Mouse (Mus musculus): ENCODE results near the gene Dusp28. TPM values are rescaled to one million over a fixed set of nuclear protein-coding genes. Genes with fewer than 3 reads are reported as not detected.
"Not testable (repeated sequence)": the region's sequence is repeated elsewhere in the genome, so short reads cannot be mapped to it uniquely, and the experiment has no call there.

Dusp28 gene
- polyA plus RNA-seq, 1 experiment = 73.5 TPM

- Histone ChIP-seq H3K4me1 (replicated peaks; ENCODE audit: control insufficient read depth, insufficient read depth, low read length) (no peaks in the 10 kb centered on the region), H3K36me3 (ENCODE audit: control insufficient read depth, insufficient read depth, low read length) (peaks cover 7% of the 10 kb centered on the region; the same call in 1 of the 2 replicates), H3K27ac (ENCODE audit: control insufficient read depth, insufficient read depth, low read length) (no peak overlapping the region), H3K27me3 (ENCODE audit: control insufficient read depth, insufficient read depth, low read length) (no peaks in the 10 kb centered on the region), H3K4me3 (ENCODE audit: control insufficient read depth, insufficient read depth, low read length) (no peak overlapping the region)
- TF ChIP-seq POLR2A (IDR thresholded peaks at IDR 0.05; ENCODE audit: control insufficient read depth, extremely low read depth, insufficient read depth, low read length, poor library complexity) = no peak
- no peak for TF ChIP-seq CTCF (IDR thresholded peaks at IDR 0.05; ENCODE audit: borderline replicate concordance, control insufficient read depth, extremely low read depth, insufficient read depth, low read length, poor library complexity)
- WGBS = 97% methylated on average over 19 of the region's 19 CpGs
- DNase-seq = no peak
Measured at GRCm38 (mm10) chr1:92943219-92943989, 36.6 kb downstream of the Dusp28 start.

- whole genome bisulfite sequencing = 93% methylated on average over 3 of the region's 3 CpGs
- no peak for DNase-seq
- TF ChIP-seq POLR2A (IDR thresholded peaks at IDR 0.05; ENCODE audit: control insufficient read depth, extremely low read depth, insufficient read depth, low read length, poor library complexity) (no peak), CTCF (IDR thresholded peaks at IDR 0.05; ENCODE audit: borderline replicate concordance, control insufficient read depth, extremely low read depth, insufficient read depth, low read length, poor library complexity) (no peak)
- Histone ChIP-seq H3K27me3 (ENCODE audit: control insufficient read depth, insufficient read depth, low read length) (no peaks in the 10 kb centered on the region), H3K4me3 (ENCODE audit: control insufficient read depth, insufficient read depth, low read length) (no peak overlapping the region), H3K27ac (ENCODE audit: control insufficient read depth, insufficient read depth, low read length) (no peak overlapping the region), H3K36me3 (ENCODE audit: control insufficient read depth, insufficient read depth, low read length) (no peaks in the 10 kb centered on the region), H3K4me1 (replicated peaks; ENCODE audit: control insufficient read depth, insufficient read depth, low read length) (no peaks in the 10 kb centered on the region)
Measured at GRCm38 (mm10) chr1:92947966-92948365, 41.2 kb downstream of the Dusp28 start.

DNA sequence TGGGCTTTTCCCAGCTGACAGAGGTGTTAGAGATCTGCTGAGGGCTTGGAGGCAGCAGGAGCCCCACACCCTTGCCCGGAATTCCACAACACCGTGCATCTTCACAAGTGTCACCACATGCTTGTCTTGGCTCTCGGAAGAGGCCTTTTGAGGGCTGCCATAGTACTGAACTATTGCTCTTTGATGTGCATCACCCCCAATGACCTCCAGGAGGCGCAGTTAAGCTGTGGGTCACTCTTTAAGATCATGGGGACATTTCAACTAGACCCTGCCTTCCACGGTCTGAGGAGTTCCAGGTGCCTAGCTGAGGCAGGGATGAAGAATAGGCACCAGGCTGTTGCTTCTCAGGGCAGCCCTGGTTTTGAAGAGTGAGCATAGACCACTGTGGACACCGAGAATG, 42.6 kb downstream of the Dusp28 start:
- DNase-seq = no peak
- TF ChIP-seq CTCF (IDR thresholded peaks at IDR 0.05; ENCODE audit: borderline replicate concordance, control insufficient read depth, extremely low read depth, insufficient read depth, low read length, poor library complexity) (no peak), POLR2A (IDR thresholded peaks at IDR 0.05; ENCODE audit: control insufficient read depth, extremely low read depth, insufficient read depth, low read length, poor library complexity) (no peak)
- Histone ChIP-seq H3K27ac (ENCODE audit: control insufficient read depth, insufficient read depth, low read length) (no peak overlapping the region), H3K4me1 (replicated peaks; ENCODE audit: control insufficient read depth, insufficient read depth, low read length) (no peaks in the 10 kb centered on the region), H3K4me3 (ENCODE audit: control insufficient read depth, insufficient read depth, low read length) (no peak overlapping the region), H3K36me3 (ENCODE audit: control insufficient read depth, insufficient read depth, low read length) (no peaks in the 10 kb centered on the region), H3K27me3 (ENCODE audit: control insufficient read depth, insufficient read depth, low read length) (no peaks in the 10 kb centered on the region)
- 81% methylated on average over 6 of the region's 6 CpGs for WGBS

DNA sequence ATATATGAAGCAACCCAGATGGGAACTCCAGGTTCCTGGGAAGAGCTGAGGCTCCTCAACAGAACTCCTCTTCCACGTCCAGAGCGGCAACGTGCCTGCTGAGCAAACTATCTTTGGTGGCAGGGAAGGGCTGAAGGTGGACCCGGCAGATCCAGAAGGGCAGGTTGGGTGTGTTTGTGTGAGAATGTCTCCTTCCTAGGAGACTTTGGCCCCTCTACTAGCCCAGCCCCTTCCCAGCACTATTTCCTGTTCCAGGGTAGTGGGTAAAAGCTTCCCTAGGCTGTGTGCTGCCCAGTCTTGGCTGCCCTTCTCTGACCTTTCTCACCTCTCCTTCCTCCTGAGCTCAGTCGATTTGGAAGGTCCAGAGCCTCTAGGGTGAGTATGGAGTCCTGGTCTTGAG, 43.8 kb downstream of the Dusp28 start, which contains the start of gene Gpr35:
Gene Gpr35, plus strand, starts transcription at position 259 of the 400 bp plus-strand sequence.
- DNase-seq = no peak
- Histone ChIP-seq H3K27me3 (ENCODE audit: control insufficient read depth, insufficient read depth, low read length) (no peaks in the 10 kb centered on the region), H3K4me1 (replicated peaks; ENCODE audit: control insufficient read depth, insufficient read depth, low read length) (no peaks in the 10 kb centered on the region), H3K4me3 (ENCODE audit: control insufficient read depth, insufficient read depth, low read length) (no peak within 1 kb of the TSS), H3K36me3 (ENCODE audit: control insufficient read depth, insufficient read depth, low read length) (no peaks in the 10 kb centered on the region), H3K27ac (ENCODE audit: control insufficient read depth, insufficient read depth, low read length) (no peak within 1 kb of the TSS)
- 79% methylated on average over 5 of the region's 5 CpGs for WGBS
- no peak for TF ChIP-seq POLR2A (IDR thresholded peaks at IDR 0.05; ENCODE audit: control insufficient read depth, extremely low read depth, insufficient read depth, low read length, poor library complexity)

GRCm38 (mm10) chr1:92953641-92954040, 46.9 kb downstream of the Dusp28 start:
- no peak for DNase-seq
- no peaks in the 10 kb centered on the region for H3K36me3 ChIP-seq (ENCODE audit: control insufficient read depth, insufficient read depth, low read length)
- H3K4me3 ChIP-seq (ENCODE audit: control insufficient read depth, insufficient read depth, low read length) = no peak overlapping the region
- 85% methylated on average over 2 of the region's 2 CpGs for WGBS
- no peaks in the 10 kb centered on the region for H3K27me3 ChIP-seq (ENCODE audit: control insufficient read depth, insufficient read depth, low read length)
- H3K4me1 ChIP-seq (replicated peaks; ENCODE audit: control insufficient read depth, insufficient read depth, low read length) = no peaks in the 10 kb centered on the region
- H3K27ac ChIP-seq (ENCODE audit: control insufficient read depth, insufficient read depth, low read length) = no peak overlapping the region
- TF ChIP-seq POLR2A (IDR thresholded peaks at IDR 0.05; ENCODE audit: control insufficient read depth, extremely low read depth, insufficient read depth, low read length, poor library complexity) = no peak
- no peak for TF ChIP-seq CTCF (IDR thresholded peaks at IDR 0.05; ENCODE audit: borderline replicate concordance, control insufficient read depth, extremely low read depth, insufficient read depth, low read length, poor library complexity)

DNA sequence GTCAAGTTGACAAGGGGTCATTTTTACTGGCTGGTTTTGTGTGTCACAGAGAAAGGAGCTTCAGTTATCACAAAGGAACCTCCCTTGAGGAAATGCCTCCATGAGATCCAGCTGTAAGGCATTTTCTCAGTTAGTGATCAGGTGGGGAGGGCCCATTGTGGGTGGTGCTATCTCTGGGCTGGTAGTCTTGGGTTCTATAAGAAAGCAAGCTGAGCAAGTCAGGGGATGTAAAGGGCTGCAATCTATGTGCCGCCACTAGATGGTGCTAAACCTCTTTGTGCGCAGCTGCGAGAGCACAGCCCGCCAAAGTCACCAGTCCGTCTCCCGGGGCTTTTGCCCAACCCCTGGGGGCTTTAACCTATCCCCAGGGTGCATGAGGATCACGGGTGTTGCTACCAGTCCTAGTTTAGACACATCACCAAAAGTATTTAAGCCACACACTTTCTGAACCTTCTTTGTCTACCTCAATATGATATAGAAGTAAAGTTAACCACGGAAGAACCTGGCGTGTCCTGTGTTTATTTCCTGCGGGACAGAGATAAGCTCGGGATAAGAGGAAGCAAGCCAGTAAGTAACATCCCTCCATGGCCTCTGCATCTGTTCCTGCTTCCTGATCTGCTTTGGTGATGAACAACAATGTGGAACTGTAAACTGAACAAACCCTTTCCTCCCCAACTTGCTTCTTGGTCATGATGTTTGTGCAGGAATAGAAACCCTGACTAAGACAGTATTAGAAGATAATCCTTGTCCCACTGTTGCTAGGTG, 50.0 kb downstream of the Dusp28 start:
- not testable (repeated sequence) for H3K27ac ChIP-seq (ENCODE audit: control insufficient read depth, insufficient read depth, low read length); H3K36me3 ChIP-seq (ENCODE audit: control insufficient read depth, insufficient read depth, low read length); H3K27me3 ChIP-seq (ENCODE audit: control insufficient read depth, insufficient read depth, low read length); H3K4me1 ChIP-seq (replicated peaks; ENCODE audit: control insufficient read depth, insufficient read depth, low read length); H3K4me3 ChIP-seq (ENCODE audit: control insufficient read depth, insufficient read depth, low read length)
- 6% methylated on average over 11 of the region's 11 CpGs for WGBS
- peak; percentile 64 for DNase-seq

Other genes starting within 250 kb of the Dusp28 start
- 57.3 and 72.5 TPM in 2 replicates for gene Gpc1, start 75.3 kb upstream of the Dusp28 start, polyA plus RNA-seq (2012; rRNA removed)
- 3.6 and 5.5 TPM in 2 replicates for gene Ankmy1, start 4.1 kb upstream of the Dusp28 start, polyA plus RNA-seq (2012; rRNA removed)
- gene Rnpepl1, start 3.8 kb downstream of the Dusp28 start, polyA plus RNA-seq (2012; rRNA removed) = 440 and 540 TPM in 2 replicates
- 39.9 and 42.5 TPM in 2 replicates for gene Capn10, start 27.4 kb downstream of the Dusp28 start, polyA plus RNA-seq (2012; rRNA removed)
- 6.0 and 8.9 TPM in 2 replicates for gene Gpr35, start 43.9 kb downstream of the Dusp28 start, polyA plus RNA-seq (2012; rRNA removed)
- gene Aqp12, start 99.4 kb downstream of the Dusp28 start, polyA plus RNA-seq (2012; rRNA removed) = 0.19 and 0.42 TPM in 2 replicates
- gene Kif1a, start 195.0 kb downstream of the Dusp28 start, polyA plus RNA-seq (2012; rRNA removed) = 1.8 and 2.0 TPM in 2 replicates
- gene Agxt, start 228.3 kb downstream of the Dusp28 start, polyA plus RNA-seq (2012; rRNA removed) = 0.23 and 0.78 TPM in 2 replicates

Measured in thymus, adult 2 months (tissue).